Mouse (Mus musculus) embryonic facial prominence, embryonic 15.5 days (tissue): Measurements from ENCODE around the gene Gm21985. TPM values are rescaled to one million over a fixed set of nuclear protein-coding genes. Genes with fewer than 3 reads are reported as not detected.
A peak's percentile ranks its signal among the peaks of the same experiment; 100 is the strongest.
"Not testable (repeated sequence)": the region's sequence is repeated elsewhere in the genome, so short reads cannot be mapped to it uniquely, and the experiment has no call there.

Experiments
- ATAC-seq: fragments of 200-750 bp; cut with Nextera tagmentation; 2 replicates; pipeline ENCODE4 v1.8.0; 2017; ENCODE audit warnings: low read depth, moderate TSS enrichment; ENCODE audit not compliant: insufficient number of reproducible peaks, low FRiP score, low TSS enrichment
- H3K27ac ChIP-seq: fragments of 300-500 bp; sonication (generic); replicated peaks from 2 replicates; pipeline ENCODE4 v1.5.1; 2015; ENCODE audit warnings: mild to moderate bottlenecking, inconsistent platforms
- H3K27me3 ChIP-seq: fragments of 300-500 bp; sonication (generic); 2 replicates; pipeline ENCODE4 v1.6.1; 2015; ENCODE audit warnings: inconsistent platforms
- H3K36me3 ChIP-seq: fragments of 300-500 bp; sonication (generic); 2 replicates; pipeline ENCODE4 v1.6.1; 2015; ENCODE audit warnings: mild to moderate bottlenecking, inconsistent platforms
- H3K4me1 ChIP-seq: fragments of 300-500 bp; sonication (generic); 2 replicates; pipeline ENCODE4 v1.6.1; 2015; ENCODE audit warnings: inconsistent platforms
- H3K4me2 ChIP-seq: fragments of 300-500 bp; sonication (generic); replicated peaks from 2 replicates; pipeline ENCODE4 v1.6.1; 2015; ENCODE audit warnings: mild to moderate bottlenecking, inconsistent platforms
- H3K4me3 ChIP-seq: fragments of 300-500 bp; sonication (generic); replicated peaks from 2 replicates; pipeline ENCODE4 v1.5.1; 2015; ENCODE audit warnings: mild to moderate bottlenecking, inconsistent platforms
- H3K9ac ChIP-seq: fragments of 300-500 bp; sonication (generic); 2 replicates; pipeline ENCODE4 v1.6.1; 2015; ENCODE audit warnings: inconsistent platforms
- H3K9me3 ChIP-seq: fragments of 300-500 bp; sonication (generic); replicated peaks from 2 replicates; pipeline ENCODE4 v1.6.1; 2016; ENCODE audit warnings: inconsistent platforms
- WGBS: fragments of 180-500 bp; shearing (Covaris S2); methylation state at CpG from one replicate; pipeline ENCODE4 v1.1.7; 2015; 5-methylcytosine and 5-hydroxymethylcytosine counted together
- polyA plus RNA-seq: library from polyadenylated mRNA; unstranded; fragments of >200 nt; fragmentation: Nextera tagmentation; extraction: Ambion mirVana; gene quantifications from 2 replicates; pipeline ENCODE4 v1.2.1, GENCODE M21; 2015

The Gm21985 gene
- polyA plus RNA-seq, 1 experiment from 2014 or later: not detected

GRCm38 (mm10) chr2:112266780-112267179 lies 666 bp downstream of the Gm21985 start:
- peak overlapping the region; percentile 79 for H3K4me3 ChIP-seq
- no peak for ATAC-seq
- H3K36me3 ChIP-seq: no peaks in the 10 kb centered on the region
- H3K27ac ChIP-seq: no peak overlapping the region
- H3K9me3 ChIP-seq: no peaks in the 10 kb centered on the region
- H3K4me2 ChIP-seq: peak overlapping the region; percentile 76
- WGBS: 59% methylated on average over 10 of the region's 10 CpGs
- peaks cover 41% of the 10 kb centered on the region for H3K4me1 ChIP-seq
- no peaks in the 10 kb centered on the region for H3K27me3 ChIP-seq
- 0 out of 2 replicates have a peak overlapping the region, but pooled peaks have one; percentile 15 for H3K9ac ChIP-seq

GRCm38 (mm10) chr2:112267547-112268269 lies 1.6 kb downstream of the Gm21985 start:
- Histone ChIP-seq H3K4me3 (peak overlapping the region; percentile 79), H3K9me3 (no peaks in the 10 kb centered on the region), H3K27ac (no peak overlapping the region), H3K9ac (no peak overlapping the region), H3K36me3 (no peaks in the 10 kb centered on the region), H3K4me2 (peak overlapping the region; percentile 76; the same call in 1 of the 2 replicates), H3K4me1 (peaks cover 38% of the 10 kb centered on the region), H3K27me3 (no peaks in the 10 kb centered on the region)
- no peak for ATAC-seq
- 74% methylated on average over 8 of the region's 8 CpGs for WGBS

DNA sequence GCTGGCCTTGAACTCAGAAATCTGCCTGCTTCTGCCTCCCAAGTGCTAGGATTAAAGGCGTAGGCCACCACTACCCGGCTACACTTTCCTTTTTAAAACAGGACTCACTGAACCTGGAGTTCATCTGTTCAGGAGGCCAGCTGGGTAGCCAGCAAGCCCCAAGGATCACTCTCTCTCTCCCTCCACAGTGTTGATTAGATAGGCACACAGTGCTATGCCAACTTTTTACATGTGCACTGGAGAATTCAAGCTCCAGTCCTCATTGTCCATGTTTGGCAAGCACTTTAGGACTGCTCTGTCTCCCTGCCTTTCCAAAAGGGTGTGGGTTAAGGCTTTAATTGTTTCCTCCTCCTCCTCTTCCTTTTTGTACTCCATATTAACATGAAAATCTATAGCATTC lies 3.9 kb downstream of the Gm21985 start:
- H3K27ac ChIP-seq: no peak overlapping the region
- WGBS: 86% methylated on average over 2 of the region's 2 CpGs
- H3K4me1 ChIP-seq: peaks cover 27% of the 10 kb centered on the region
- H3K27me3 ChIP-seq: no peaks in the 10 kb centered on the region
- ATAC-seq: no peak
- H3K36me3 ChIP-seq: no peaks in the 10 kb centered on the region
- H3K9me3 ChIP-seq: no peaks in the 10 kb centered on the region
- no peak overlapping the region for H3K4me2 ChIP-seq
- no peak overlapping the region for H3K4me3 ChIP-seq
- H3K9ac ChIP-seq: no peak overlapping the region

- no peaks in the 10 kb centered on the region for H3K27me3 ChIP-seq
- no peak overlapping the region for H3K4me2 ChIP-seq
- no peak overlapping the region for H3K9ac ChIP-seq
- 0 out of 2 replicates have a peak, but pooled peaks cover 5% of the 10 kb centered on the region for H3K4me1 ChIP-seq
- no peak overlapping the region for H3K4me3 ChIP-seq
- 90% methylated on average over 2 of the region's 2 CpGs for WGBS
- no peaks in the 10 kb centered on the region for H3K9me3 ChIP-seq
- H3K27ac ChIP-seq: no peak overlapping the region
- no peak for ATAC-seq
- no peaks in the 10 kb centered on the region for H3K36me3 ChIP-seq
Observed at GRCm38 (mm10) chr2:112272909-112273308, 6.8 kb downstream of the Gm21985 start.

GRCm38 (mm10) chr2:112273474-112273873 lies 7.4 kb downstream of the Gm21985 start:
- no peak overlapping the region for H3K4me2 ChIP-seq
- H3K4me1 ChIP-seq: 0 out of 2 replicates have a peak, but pooled peaks cover 2% of the 10 kb centered on the region
- H3K27me3 ChIP-seq: no peaks in the 10 kb centered on the region
- no peaks in the 10 kb centered on the region for H3K36me3 ChIP-seq
- no peak overlapping the region for H3K9ac ChIP-seq
- no peaks in the 10 kb centered on the region for H3K9me3 ChIP-seq
- H3K4me3 ChIP-seq: no peak overlapping the region
- H3K27ac ChIP-seq: no peak overlapping the region
- WGBS: 88% methylated on average over 6 of the region's 6 CpGs
- ATAC-seq: no peak

- no peak for ATAC-seq
- no peaks in the 10 kb centered on the region for H3K36me3 ChIP-seq
- no peak overlapping the region for H3K4me3 ChIP-seq
- no peak overlapping the region for H3K27ac ChIP-seq
- no peaks in the 10 kb centered on the region for H3K27me3 ChIP-seq
- no peaks in the 10 kb centered on the region for H3K4me1 ChIP-seq
- H3K4me2 ChIP-seq: no peak overlapping the region
- WGBS: 96% methylated on average over 3 of the region's 3 CpGs
- H3K9ac ChIP-seq: no peak overlapping the region
- H3K9me3 ChIP-seq: no peaks in the 10 kb centered on the region
Observed at GRCm38 (mm10) chr2:112276870-112277269, 10.8 kb downstream of the Gm21985 start.

GRCm38 (mm10) chr2:112282846-112283245 lies 16.7 kb downstream of the Gm21985 start:
- no peak overlapping the region for H3K4me3 ChIP-seq
- H3K9ac ChIP-seq: no peak overlapping the region
- peaks cover 8% of the 10 kb centered on the region for H3K4me1 ChIP-seq
- 95% methylated on average over 1 of the region's 1 CpGs for WGBS
- H3K4me2 ChIP-seq: no peak overlapping the region
- H3K9me3 ChIP-seq: no peaks in the 10 kb centered on the region
- H3K27ac ChIP-seq: no peak overlapping the region
- no peaks in the 10 kb centered on the region for H3K36me3 ChIP-seq
- H3K27me3 ChIP-seq: no peaks in the 10 kb centered on the region
- ATAC-seq: no peak

- H3K36me3 ChIP-seq: no peaks in the 10 kb centered on the region
- H3K9me3 ChIP-seq: no peaks in the 10 kb centered on the region
- H3K27me3 ChIP-seq: no peaks in the 10 kb centered on the region
- H3K4me2 ChIP-seq: peak overlapping the region; percentile 79
- ATAC-seq: peak; percentile 86
- H3K9ac ChIP-seq: peak overlapping the region; percentile 28
- 3% methylated on average over 21 of the region's 21 CpGs for WGBS
- no peak overlapping the region for H3K27ac ChIP-seq
- H3K4me3 ChIP-seq: peak overlapping the region; percentile 47
- peaks cover 8% of the 10 kb centered on the region for H3K4me1 ChIP-seq
Observed at GRCm38 (mm10) chr2:112284363-112285030, 18.4 kb downstream of the Gm21985 start.

- ATAC-seq: no peak
- H3K27ac ChIP-seq: no peak overlapping the region
- H3K9me3 ChIP-seq: no peaks in the 10 kb centered on the region
- WGBS: 39% methylated on average over 6 of the region's 6 CpGs
- peak overlapping the region; percentile 47 for H3K4me3 ChIP-seq
- no peaks in the 10 kb centered on the region for H3K27me3 ChIP-seq
- H3K36me3 ChIP-seq: no peaks in the 10 kb centered on the region
- H3K4me2 ChIP-seq: peak overlapping the region; percentile 79
- peaks cover 8% of the 10 kb centered on the region for H3K4me1 ChIP-seq
- H3K9ac ChIP-seq: no peak overlapping the region
Observed at GRCm38 (mm10) chr2:112285031-112285390, 18.9 kb downstream of the Gm21985 start.

DNA sequence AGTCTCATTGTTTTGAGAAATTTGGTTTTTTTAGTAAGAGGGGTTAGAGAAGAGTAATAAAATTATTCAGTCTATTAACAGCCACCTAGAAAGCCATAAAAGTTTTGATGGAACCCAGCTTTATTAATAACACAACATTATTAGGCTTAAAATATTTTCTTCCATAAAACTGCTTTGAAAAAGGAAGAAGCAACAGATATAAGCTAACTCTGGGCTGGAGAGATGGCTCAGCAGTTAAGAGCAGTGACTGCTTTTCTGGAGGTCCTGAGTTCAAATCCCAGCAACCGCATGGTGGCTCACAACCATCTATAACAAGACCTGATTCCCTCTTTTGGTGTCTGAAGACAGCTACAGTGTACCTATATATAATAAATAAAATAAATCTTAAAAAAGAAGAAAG lies 19.9 kb downstream of the Gm21985 start:
- H3K4me2 ChIP-seq, H3K4me3 ChIP-seq, H3K36me3 ChIP-seq, H3K9me3 ChIP-seq, ATAC-seq, H3K9ac ChIP-seq, H3K27me3 ChIP-seq, H3K4me1 ChIP-seq, H3K27ac ChIP-seq: not testable (repeated sequence)
- WGBS: 100% methylated on average over 1 of the region's 1 CpGs

DNA sequence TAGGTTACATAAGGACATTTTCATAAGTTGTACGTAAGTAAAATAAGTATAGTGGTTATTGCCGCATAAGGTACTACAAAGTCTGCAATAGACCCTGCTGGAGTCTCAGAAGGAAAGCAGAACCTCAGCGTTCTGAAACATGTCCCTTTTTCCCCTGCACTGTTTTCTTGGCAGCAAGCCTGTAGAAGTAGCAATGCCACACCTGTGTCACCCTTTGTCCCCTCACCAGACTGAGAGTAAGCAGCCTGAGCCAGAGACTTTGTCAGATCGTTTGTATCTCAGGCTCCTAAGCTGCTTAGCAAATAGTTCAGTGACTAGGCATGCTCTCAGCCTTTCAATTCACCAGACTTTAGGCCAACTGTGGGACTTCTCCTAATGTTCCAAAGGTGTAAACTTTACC lies 20.9 kb downstream of the Gm21985 start:
- no peak for ATAC-seq
- no peaks in the 10 kb centered on the region for H3K27me3 ChIP-seq
- H3K9me3 ChIP-seq: no peaks in the 10 kb centered on the region
- no peak overlapping the region for H3K4me3 ChIP-seq
- H3K27ac ChIP-seq: no peak overlapping the region
- no peaks in the 10 kb centered on the region for H3K36me3 ChIP-seq
- no peak overlapping the region for H3K9ac ChIP-seq
- H3K4me1 ChIP-seq: peaks cover 8% of the 10 kb centered on the region
- WGBS: 66% methylated on average over 4 of the region's 4 CpGs
- H3K4me2 ChIP-seq: no peak overlapping the region
